18 mouse cellular contexts compared by ENCODE assay signal in genomic region chr9:106266936-106267657, GRCm38 (mm10). TPM values are rescaled to one million over a fixed set of nuclear protein-coding genes. Genes with fewer than 3 reads are reported as not detected.
A peak's percentile ranks its signal among the peaks of the same experiment; 100 is the strongest.
DNase-seq lines count a peak whose midpoint lies in the region.
"Had no signal": no experiment of that assay in that cellular context is flagged by ENCODE, and none has a peak within 500 bp of the region (broad histone marks: within the 10 kb centered on the region; RNA-seq: fewer than 3 reads in every experiment).

No protein-coding gene starts in this region.

- intact Hi-C loops in left cerebral cortex, postnatal 14 days (cut with DNase I), result no loop called here

- DNase-seq in kidney, adult 8-10 months, result peak; percentile 66 to 72
- no peak for DNase-seq in kidney, postnatal 4 days
- DNase-seq in adrenal gland, adult 18-20 months (ENCODE audit: low spot score in 2 of 2), result peak; percentile 54 to 64
- DNase-seq in adrenal gland, adult 8-10 months, result peak; percentile 92
- peak; percentile 38 for DNase-seq in kidney, postnatal 14 days
- DNase-seq in left cerebral cortex, postnatal 14 days (ENCODE audit: low spot score in 2 of 2), result no peak
- no peak for DNase-seq in retina, embryonic 14.5 days (ENCODE audit: low spot score)
- no peak for DNase-seq in thymus, adult 18-20 months
- DNase-seq: cerebellum, adult 11 months; cerebellum, adult 9-11 months; gastrocnemius, postnatal 10 days; heart, adult 11 months; heart, postnatal 14 days; left cerebral cortex, postnatal 4 days; lung, postnatal 4 days; midbrain, embryonic 14.5 days had no signal

RNA-seq across cellular contexts. Expression of gene Poc1a, which starts 13.8 kb away (rescaled TPM):
- 1 to 10 TPM; 3.2 to 4.3 TPM for total RNA-seq in adrenal gland, adult 18-20 months (2021)
- total RNA-seq in adrenal gland, adult 8-10 months (2022), result 1 to 10 TPM; 3.9 to 6.5 (median 5.5) TPM
- total RNA-seq in left cerebral cortex, postnatal 14 days (2021), result 10 to 100 TPM; 17.7 to 19.3 TPM

RNA-seq across cellular contexts. Expression of gene Alas1, which starts 18.6 kb away (rescaled TPM):
- 1,000 to 10,000 TPM; 1,196 to 1,991 TPM for total RNA-seq in adrenal gland, adult 18-20 months (2021)
- total RNA-seq in adrenal gland, adult 8-10 months (2022), result 1,000 to 10,000 TPM in 3 of 4 experiments, 100 to 1,000 TPM in 1; 739 to 2,154 (median 1,752) TPM
- 100 to 1,000 TPM; 140 to 154 TPM for total RNA-seq in left cerebral cortex, postnatal 14 days (2021)

RNA-seq across cellular contexts. Expression of gene Tlr9, which starts 44.7 kb away (rescaled TPM):
- under 1 TPM; 0.63 to 0.83 TPM for total RNA-seq in adrenal gland, adult 18-20 months (2021)
- 1 to 10 TPM in 3 of 4 experiments, under 1 TPM in 1; 0.98 to 2.7 (median 1.5) TPM for total RNA-seq in adrenal gland, adult 8-10 months (2022)
- total RNA-seq in left cerebral cortex, postnatal 14 days (2021), result 1 to 10 TPM; 1.0 to 1.2 TPM
- total RNA-seq: megakaryocyte-erythroid progenitor cell, adult 5-6 weeks; MEL had no signal

Comparison
In these comparisons a context has a peak if more than half of its experiments do, and no peak if none do; other contexts are left out.
1. DNase-seq: peak in kidney, adult 8-10 months (2 of 2), adrenal gland, adult 18-20 months (2 of 2), adrenal gland, adult 8-10 months (single experiment) and kidney, postnatal 14 days (single experiment); none in kidney, postnatal 4 days (0 of 2), left cerebral cortex, postnatal 14 days (0 of 2), retina, embryonic 14.5 days (single experiment) and thymus, adult 18-20 months (0 of 2).
2. RNA of gene Alas1, which starts 18.6 kb away (total RNA-seq): 1,196 to 1,991 TPM in adrenal gland, adult 18-20 months and 739 to 2,154 TPM in adrenal gland, adult 8-10 months; 140 to 154 TPM in left cerebral cortex, postnatal 14 days; every median in the first group is over 4 times any median in the second.